Mouse (Mus musculus) limb, embryonic 14.5 days (tissue): ENCODE measurements around the gene Amigo2. TPM values are rescaled to one million over a fixed set of nuclear protein-coding genes. Genes with fewer than 3 reads are reported as not detected.

Experiments used
- ATAC-seq: fragments of 200-750 bp; cut with Nextera tagmentation; 2 replicates; pipeline ENCODE4 v1.8.0; 2017; ENCODE audit warnings: low read depth, moderate number of reproducible peaks, moderate TSS enrichment; ENCODE audit not compliant: low FRiP score
- DNase-seq: peaks from one replicate; pipeline ENCODE4 v3.0.0-alpha.2; 2015; ENCODE audit warnings: low spot score
- H3K27ac ChIP-seq: fragments of 300-500 bp; sonication (generic); replicated peaks from 2 replicates; pipeline ENCODE4 v1.5.1; 2014; ENCODE audit warnings: low read depth, mild to moderate bottlenecking, low read length, moderate library complexity, mixed read lengths
- H3K27me3 ChIP-seq: fragments of 300-500 bp; sonication (generic); 2 replicates; pipeline ENCODE4 v1.6.1; 2014; ENCODE audit warnings: low read length, mixed read lengths; ENCODE audit not compliant: control insufficient read depth, insufficient read depth
- H3K36me3 ChIP-seq: fragments of 300-500 bp; sonication (generic); 2 replicates; pipeline ENCODE4 v1.6.1; 2014; ENCODE audit warnings: mild to moderate bottlenecking, low read length, moderate library complexity, mixed read lengths; ENCODE audit not compliant: control insufficient read depth, insufficient read depth
- H3K4me1 ChIP-seq: fragments of 300-500 bp; sonication (generic); 2 replicates; pipeline ENCODE4 v1.6.1; 2014; ENCODE audit warnings: antibody characterized with exemption, low read length, mixed read lengths; ENCODE audit not compliant: control insufficient read depth, insufficient read depth
- H3K4me2 ChIP-seq: fragments of 300-500 bp; sonication (generic); replicated peaks from 2 replicates; pipeline ENCODE4 v1.6.1; 2014; ENCODE audit warnings: low read depth, mild to moderate bottlenecking, low read length, moderate library complexity; ENCODE audit not compliant: severe bottlenecking
- H3K4me3 ChIP-seq: fragments of 300-500 bp; sonication (generic); replicated peaks from 2 replicates; pipeline ENCODE4 v1.5.1; 2014; ENCODE audit warnings: low read length
- H3K9ac ChIP-seq: fragments of 300-500 bp; sonication (generic); 2 replicates; pipeline ENCODE4 v1.6.1; 2014; ENCODE audit warnings: mild to moderate bottlenecking, low read depth, low read length, moderate library complexity; ENCODE audit not compliant: severe bottlenecking
- H3K9me3 ChIP-seq: fragments of 300-500 bp; sonication (generic); 2 replicates; pipeline ENCODE4 v1.6.1; 2016; ENCODE audit warnings: low read length; ENCODE audit not compliant: control insufficient read depth
- POLR2A ChIP-seq: fragments of 200-500 bp; IDR thresholded peaks from 2 replicates; pipeline ENCODE4 v1.8.0; 2012; ENCODE audit warnings: inconsistent platforms, mild to moderate bottlenecking, moderate library complexity, borderline replicate concordance; ENCODE audit not compliant: insufficient read depth, insufficient read length; ENCODE audit errors: extremely low read depth
- WGBS: fragments of 180-500 bp; shearing (Covaris S2); extraction: QIAGEN DNeasy Blood & Tissue Kit; methylation state at CpG from one replicate; pipeline ENCODE4 v1.1.7; 2014; 5-methylcytosine and 5-hydroxymethylcytosine counted together
- polyA plus RNA-seq, 2 experiments: library from polyadenylated mRNA; depleted of rRNA in 1 of 2; stranded (reverse) in 1 of 2; unstranded in 1 of 2; fragments of >200 nt; fragmentation: Nextera tagmentation in 1 of 2; extraction: Ambion mirVana in 1 of 2; gene quantifications; 2 replicates each; pipeline versions ENCODE4 v1.2.1 to v1.2.3; 2012 to 2014

Amigo2 gene
- polyA plus RNA-seq, 2 experiments: 3.9 to 5.6 TPM

DNA sequence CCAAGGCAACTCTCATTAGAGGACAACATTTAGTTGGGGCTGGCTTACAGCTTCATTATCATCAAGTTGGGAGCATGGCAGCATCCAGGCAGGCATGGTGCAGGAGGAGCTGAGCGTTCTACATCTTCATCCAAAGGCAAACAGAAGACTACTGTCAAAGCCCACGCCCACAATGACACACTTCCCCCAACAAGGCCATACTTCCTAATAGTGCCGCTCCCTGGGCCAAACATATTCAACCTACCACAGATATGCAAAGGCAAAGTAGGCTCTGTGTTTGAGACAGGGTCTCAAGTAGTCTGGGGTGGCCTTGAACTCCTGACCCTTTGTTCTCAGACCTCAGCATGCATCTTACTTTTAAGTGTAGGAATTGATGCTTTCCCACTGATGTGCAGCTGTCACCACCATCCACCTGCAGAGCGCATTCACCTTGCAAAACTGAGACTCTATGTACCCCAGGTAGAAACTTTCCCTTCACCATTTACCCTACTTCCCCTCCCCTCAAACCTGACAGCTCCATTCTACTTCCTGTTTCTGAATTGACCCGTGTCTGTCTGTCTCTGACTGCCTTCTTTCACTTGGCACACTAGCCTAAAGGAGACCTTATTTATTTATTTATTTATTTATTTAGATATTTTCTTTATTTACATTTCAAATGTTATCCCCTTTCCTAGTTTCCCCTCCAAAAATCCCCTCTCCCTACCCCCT is 40.5 kb upstream of the Amigo2 start:
- Histone ChIP-seq H3K4me2 (no peak overlapping the region), H3K9me3 (no peaks in the 10 kb centered on the region), H3K9ac (no peak overlapping the region), H3K27me3 (no peaks in the 10 kb centered on the region), H3K4me3 (no peak overlapping the region), H3K27ac (no peak overlapping the region), H3K4me1 (no peaks in the 10 kb centered on the region; the same call in 1 of the 2 replicates), H3K36me3 (no peaks in the 10 kb centered on the region)
- no peak for DNase-seq
- no peak for ATAC-seq
- WGBS: 92% methylated on average over 5 of the region's 5 CpGs
- no peak for TF ChIP-seq POLR2A

DNA sequence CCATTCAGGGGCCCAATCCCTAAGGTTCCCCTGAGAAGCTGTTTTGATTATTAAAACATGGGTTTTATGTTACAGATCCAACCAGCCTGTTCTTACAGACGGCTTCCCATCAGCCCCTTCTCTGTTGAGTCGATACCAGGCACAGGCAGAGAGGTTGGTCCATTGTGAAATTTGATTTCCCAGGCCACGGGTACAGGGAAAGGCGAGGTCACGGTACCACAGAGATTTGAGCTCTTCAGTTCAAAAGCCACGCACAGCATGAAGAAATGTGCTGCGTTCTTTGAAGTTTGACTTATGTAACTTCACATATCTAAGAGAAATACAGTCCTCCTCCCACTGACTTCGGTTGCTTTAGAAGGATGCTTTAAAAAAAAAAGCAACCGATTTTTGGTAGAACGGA is 39.6 kb upstream of the Amigo2 start:
- no peak for TF ChIP-seq POLR2A
- Histone ChIP-seq H3K9ac (no peak overlapping the region), H3K27me3 (no peaks in the 10 kb centered on the region), H3K4me3 (no peak overlapping the region), H3K9me3 (no peaks in the 10 kb centered on the region), H3K4me1 (no peaks in the 10 kb centered on the region; the same call in 1 of the 2 replicates), H3K27ac (no peak overlapping the region), H3K36me3 (no peaks in the 10 kb centered on the region), H3K4me2 (no peak overlapping the region)
- ATAC-seq (no peak), DNase-seq (no peak)
- whole genome bisulfite sequencing: 69% methylated on average over 10 of the region's 10 CpGs

DNA sequence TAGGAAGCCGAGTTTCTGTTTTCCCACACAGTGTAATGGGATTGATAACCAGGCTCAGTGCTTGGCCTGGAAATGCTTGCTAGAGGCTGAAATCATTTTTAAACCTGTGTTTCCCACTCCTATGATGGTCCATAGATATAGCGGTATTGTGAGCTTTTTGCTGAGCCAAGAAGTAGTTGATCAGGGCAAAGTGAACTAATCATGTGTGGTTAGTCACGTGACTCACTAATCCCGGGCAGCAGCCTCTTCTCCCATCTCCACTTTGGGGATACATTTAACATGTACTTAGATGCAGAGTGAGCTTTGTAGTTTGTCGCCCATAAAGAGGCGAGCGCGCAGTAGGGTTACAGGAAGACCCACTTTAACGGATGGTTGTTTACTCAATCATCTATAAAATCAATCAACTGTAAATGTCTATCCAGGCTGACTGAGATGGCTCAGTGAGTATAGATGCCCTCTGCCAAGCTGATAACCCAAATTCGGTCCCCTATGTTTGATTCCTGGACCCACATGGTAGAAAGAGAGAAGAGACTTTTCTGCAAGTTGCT is 38.7 kb upstream of the Amigo2 start:
- no peak for DNase-seq
- 83% methylated on average over 10 of the region's 10 CpGs for WGBS
- Histone ChIP-seq H3K27me3 (no peaks in the 10 kb centered on the region), H3K4me3 (no peak overlapping the region), H3K27ac (no peak overlapping the region), H3K9me3 (no peaks in the 10 kb centered on the region), H3K9ac (no peak overlapping the region), H3K36me3 (no peaks in the 10 kb centered on the region), H3K4me1 (peaks cover 1% of the 10 kb centered on the region; the same call in 1 of the 2 replicates), H3K4me2 (no peak overlapping the region)
- ATAC-seq: no peak
- TF ChIP-seq POLR2A: no peak

DNA sequence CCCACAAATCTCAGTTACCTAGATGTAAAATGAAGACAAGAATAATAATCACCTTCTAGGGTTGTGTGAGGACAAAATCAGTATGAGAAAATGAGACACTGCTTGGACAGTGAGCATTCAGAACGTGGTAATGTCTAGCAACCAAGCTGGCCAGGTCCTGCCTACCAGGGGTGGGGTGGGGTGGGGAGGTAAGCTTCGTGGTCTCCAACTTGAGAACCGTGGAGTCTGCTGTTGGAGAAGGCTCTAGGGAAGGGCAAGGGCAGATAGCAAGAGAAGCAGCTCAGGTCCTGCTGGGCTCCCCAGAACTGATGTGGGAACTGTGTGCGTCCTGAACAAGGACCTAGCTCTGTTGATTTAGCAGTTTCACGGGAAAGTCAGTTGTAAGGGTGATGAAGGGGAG is 37.1 kb upstream of the Amigo2 start:
- no peak overlapping the region for H3K4me2 ChIP-seq
- no peaks in the 10 kb centered on the region for H3K9me3 ChIP-seq
- ATAC-seq (no peak), DNase-seq (no peak)
- no peak overlapping the region for H3K27ac ChIP-seq
- 0 out of 2 replicates have a peak, but pooled peaks cover 3% of the 10 kb centered on the region for H3K4me1 ChIP-seq
- H3K27me3 ChIP-seq: no peaks in the 10 kb centered on the region
- H3K9ac ChIP-seq: no peak overlapping the region
- H3K36me3 ChIP-seq: no peaks in the 10 kb centered on the region
- H3K4me3 ChIP-seq: no peak overlapping the region
- TF ChIP-seq POLR2A: no peak
- 82% methylated on average over 5 of the region's 5 CpGs for WGBS

DNA sequence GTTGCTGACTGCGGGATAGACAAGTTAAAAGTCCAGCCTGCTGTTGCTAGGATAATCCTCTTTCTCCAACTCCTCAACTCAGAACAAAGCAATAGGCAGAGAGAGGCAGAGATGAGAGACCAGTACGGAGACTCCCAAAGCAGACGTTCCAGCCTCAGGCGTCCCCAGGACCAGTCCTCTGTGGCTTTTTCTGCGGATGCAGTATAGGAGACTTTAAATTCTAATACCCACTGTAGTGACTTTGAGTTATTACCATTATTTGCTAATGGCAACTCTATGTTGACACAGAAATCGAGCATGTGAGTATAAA is 35.4 kb upstream of the Amigo2 start:
- H3K27ac ChIP-seq: no peak overlapping the region
- ATAC-seq (no peak), DNase-seq (no peak)
- H3K9me3 ChIP-seq: no peaks in the 10 kb centered on the region
- H3K4me3 ChIP-seq: no peak overlapping the region
- 74% methylated on average over 6 of the region's 6 CpGs for WGBS
- no peak overlapping the region for H3K4me2 ChIP-seq
- no peak for TF ChIP-seq POLR2A
- 0 out of 2 replicates have a peak, but pooled peaks cover 3% of the 10 kb centered on the region for H3K4me1 ChIP-seq
- no peaks in the 10 kb centered on the region for H3K27me3 ChIP-seq
- no peak overlapping the region for H3K9ac ChIP-seq
- H3K36me3 ChIP-seq: no peaks in the 10 kb centered on the region
